Mouse (Mus musculus): ENCODE results near the gene Map3k11. TPM values are rescaled to one million over a fixed set of nuclear protein-coding genes. Genes with fewer than 3 reads are reported as not detected.
A peak's percentile ranks its signal among the peaks of the same experiment; 100 is the strongest.

Gene Map3k11
- polyA plus RNA-seq, 1 experiment from 2014 or later = 29.4 TPM

- H3K4me3 ChIP-seq (ENCODE audit: inconsistent target) = no peak overlapping the region
- peaks cover 66% of the 10 kb centered on the region for H3K36me3 ChIP-seq (ENCODE audit: inconsistent target)
- WGBS (ENCODE audit: missing documents) = 97% methylated on average over 30 of the region's 43 CpGs
- H3K79me2 ChIP-seq (ENCODE audit: inconsistent target) = peaks cover 7% of the 10 kb centered on the region
- H3K27ac ChIP-seq = no peak overlapping the region
These were observed 33.7 kb upstream of the Map3k11 start for GRCm38 (mm10) chr19:5654720-5655298.

GRCm38 (mm10) chr19:5660942-5661751 is 27.4 kb upstream of the Map3k11 start:
- WGBS (ENCODE audit: missing documents) = 1% methylated on average over 14 of the region's 16 CpGs
- peaks cover 44% of the 10 kb centered on the region for H3K79me2 ChIP-seq (ENCODE audit: inconsistent target)
- peaks cover 41% of the 10 kb centered on the region for H3K36me3 ChIP-seq (ENCODE audit: inconsistent target)
- H3K27ac ChIP-seq = peak overlapping the region; percentile 88
- peak overlapping the region; percentile 90 for H3K4me3 ChIP-seq (ENCODE audit: inconsistent target)

GRCm38 (mm10) chr19:5662310-5662709 is 26.2 kb upstream of the Map3k11 start:
- WGBS (ENCODE audit: missing documents) = 40% methylated on average over 8 of the region's 8 CpGs
- H3K4me3 ChIP-seq (ENCODE audit: inconsistent target) = peak overlapping the region; percentile 90
- peaks cover 43% of the 10 kb centered on the region for H3K36me3 ChIP-seq (ENCODE audit: inconsistent target)
- peaks cover 43% of the 10 kb centered on the region for H3K79me2 ChIP-seq (ENCODE audit: inconsistent target)
- H3K27ac ChIP-seq = peak overlapping the region; percentile 88

- Histone ChIP-seq H3K79me2 (ENCODE audit: inconsistent target) (peaks cover 38% of the 10 kb centered on the region), H3K27ac (peak within 1 kb of the TSS; percentile 88), H3K36me3 (ENCODE audit: inconsistent target) (peaks cover 43% of the 10 kb centered on the region; the same call in 1 of the 2 replicates), H3K4me3 (ENCODE audit: inconsistent target) (peak within 1 kb of the TSS; percentile 90)
- 0% methylated on average over 32 of the region's 32 CpGs for WGBS (ENCODE audit: missing documents)
These were observed 25.3 kb upstream of the Map3k11 start, which contains the start of gene Sipa1 for GRCm38 (mm10) chr19:5662981-5663913. Sipa1 (minus strand) TSS chr19:5663707.

GRCm38 (mm10) chr19:5664669-5665257 is 23.8 kb upstream of the Map3k11 start:
- H3K4me3 ChIP-seq (ENCODE audit: inconsistent target) = no peak overlapping the region
- peaks cover 37% of the 10 kb centered on the region for H3K79me2 ChIP-seq (ENCODE audit: inconsistent target)
- 93% methylated on average over 10 of the region's 10 CpGs for WGBS (ENCODE audit: missing documents)
- peaks cover 44% of the 10 kb centered on the region; the same call in 1 of the 2 replicates for H3K36me3 ChIP-seq (ENCODE audit: inconsistent target)
- H3K27ac ChIP-seq = no peak overlapping the region

GRCm38 (mm10) chr19:5665465-5665864 is 23.1 kb upstream of the Map3k11 start:
- H3K36me3 ChIP-seq (ENCODE audit: inconsistent target) = peaks cover 48% of the 10 kb centered on the region; the same call in 1 of the 2 replicates
- H3K79me2 ChIP-seq (ENCODE audit: inconsistent target) = peaks cover 30% of the 10 kb centered on the region
- no peak overlapping the region for H3K4me3 ChIP-seq (ENCODE audit: inconsistent target)
- 95% methylated on average over 14 of the region's 15 CpGs for WGBS (ENCODE audit: missing documents)
- no peak overlapping the region for H3K27ac ChIP-seq

- WGBS (ENCODE audit: missing documents) = 94% methylated on average over 18 of the region's 18 CpGs
- H3K79me2 ChIP-seq (ENCODE audit: inconsistent target) = peaks cover 21% of the 10 kb centered on the region
- H3K4me3 ChIP-seq (ENCODE audit: inconsistent target) = no peak overlapping the region
- H3K36me3 ChIP-seq (ENCODE audit: inconsistent target) = peaks cover 53% of the 10 kb centered on the region
- no peak overlapping the region for H3K27ac ChIP-seq
These were observed 22.2 kb upstream of the Map3k11 start for GRCm38 (mm10) chr19:5666386-5666785.

- no peak overlapping the region for H3K27ac ChIP-seq
- H3K36me3 ChIP-seq (ENCODE audit: inconsistent target) = peaks cover 73% of the 10 kb centered on the region
- WGBS (ENCODE audit: missing documents) = 91% methylated on average over 4 of the region's 4 CpGs
- H3K79me2 ChIP-seq (ENCODE audit: inconsistent target) = peaks cover under 1% of the 10 kb centered on the region; the same call in 1 of the 2 replicates
- H3K4me3 ChIP-seq (ENCODE audit: inconsistent target) = no peak overlapping the region
These were observed 20.2 kb upstream of the Map3k11 start for GRCm38 (mm10) chr19:5668372-5668771.

- Histone ChIP-seq H3K27ac (no peak overlapping the region), H3K4me3 (ENCODE audit: inconsistent target) (no peak overlapping the region), H3K36me3 (ENCODE audit: inconsistent target) (peaks cover 87% of the 10 kb centered on the region), H3K79me2 (ENCODE audit: inconsistent target) (peaks cover 3% of the 10 kb centered on the region; the same call in 1 of the 2 replicates)
- 97% methylated on average over 4 of the region's 4 CpGs for WGBS (ENCODE audit: missing documents)
These were observed 8.1 kb upstream of the Map3k11 start for GRCm38 (mm10) chr19:5680432-5680831.

- H3K36me3 ChIP-seq (ENCODE audit: inconsistent target) = peaks cover 64% of the 10 kb centered on the region
- H3K79me2 ChIP-seq (ENCODE audit: inconsistent target) = peaks cover 23% of the 10 kb centered on the region; the same call in 1 of the 2 replicates
- H3K4me3 ChIP-seq (ENCODE audit: inconsistent target) = no peak overlapping the region
- H3K27ac ChIP-seq = no peak overlapping the region
- 96% methylated on average over 12 of the region's 12 CpGs for WGBS (ENCODE audit: missing documents)
These were observed 4.3 kb upstream of the Map3k11 start for GRCm38 (mm10) chr19:5684236-5684635.

GRCm38 (mm10) chr19:5684985-5685384 is 3.6 kb upstream of the Map3k11 start:
- no peak overlapping the region for H3K27ac ChIP-seq
- H3K4me3 ChIP-seq (ENCODE audit: inconsistent target) = no peak overlapping the region
- peaks cover 57% of the 10 kb centered on the region for H3K36me3 ChIP-seq (ENCODE audit: inconsistent target)
- WGBS (ENCODE audit: missing documents) = 94% methylated on average over 12 of the region's 13 CpGs
- peaks cover 27% of the 10 kb centered on the region for H3K79me2 ChIP-seq (ENCODE audit: inconsistent target)

GRCm38 (mm10) chr19:5685431-5685830 is 3.1 kb upstream of the Map3k11 start:
- H3K79me2 ChIP-seq (ENCODE audit: inconsistent target) = peaks cover 32% of the 10 kb centered on the region
- H3K27ac ChIP-seq = no peak overlapping the region
- WGBS (ENCODE audit: missing documents) = 94% methylated on average over 19 of the region's 19 CpGs
- peaks cover 53% of the 10 kb centered on the region for H3K36me3 ChIP-seq (ENCODE audit: inconsistent target)
- H3K4me3 ChIP-seq (ENCODE audit: inconsistent target) = no peak overlapping the region

- no peak overlapping the region for H3K27ac ChIP-seq
- peaks cover 36% of the 10 kb centered on the region for H3K79me2 ChIP-seq (ENCODE audit: inconsistent target)
- 94% methylated on average over 11 of the region's 11 CpGs for WGBS (ENCODE audit: missing documents)
- no peak overlapping the region for H3K4me3 ChIP-seq (ENCODE audit: inconsistent target)
- peaks cover 49% of the 10 kb centered on the region for H3K36me3 ChIP-seq (ENCODE audit: inconsistent target)
These were observed 2.7 kb upstream of the Map3k11 start for GRCm38 (mm10) chr19:5685861-5686260.

- peaks cover 43% of the 10 kb centered on the region for H3K36me3 ChIP-seq (ENCODE audit: inconsistent target)
These were observed 2.1 kb upstream of the Map3k11 start for GRCm38 (mm10) chr19:5686437-5686836.

More at GRCm38 (mm10) chr19:5686437-5686836, 2.1 kb upstream of the Map3k11 start:
- Histone ChIP-seq H3K79me2 (ENCODE audit: inconsistent target) (peaks cover 42% of the 10 kb centered on the region), H3K27ac (no peak overlapping the region), H3K4me3 (ENCODE audit: inconsistent target) (no peak overlapping the region)
- 95% methylated on average over 8 of the region's 13 CpGs for WGBS (ENCODE audit: missing documents)
